Mouse (Mus musculus) lung, embryonic 15.5 days (tissue): ENCODE data around the gene Pxdc1. TPM values are rescaled to one million over a fixed set of nuclear protein-coding genes. Genes with fewer than 3 reads are reported as not detected.

Source experiments
- ATAC-seq: fragments of 200-750 bp; cut with Nextera tagmentation; 2 replicates; pipeline ENCODE4 v1.8.0; 2017; ENCODE audit warnings: moderate number of reproducible peaks, borderline replicate concordance; ENCODE audit not compliant: low FRiP score, low TSS enrichment; ENCODE audit errors: extremely low read depth
- H3K27ac ChIP-seq: fragments of 300-500 bp; sonication (generic); 2 replicates; pipeline ENCODE4 v1.5.1; 2015; ENCODE audit warnings: moderate library complexity, mild to moderate bottlenecking, inconsistent platforms
- H3K27me3 ChIP-seq: fragments of 300-500 bp; sonication (generic); 2 replicates; pipeline ENCODE4 v1.6.1; 2015; ENCODE audit warnings: inconsistent platforms
- H3K36me3 ChIP-seq: fragments of 300-500 bp; sonication (generic); 2 replicates; pipeline ENCODE4 v1.6.1; 2015; ENCODE audit warnings: inconsistent platforms
- H3K4me1 ChIP-seq: fragments of 300-500 bp; sonication (generic); 2 replicates; pipeline ENCODE4 v1.6.1; 2015; ENCODE audit warnings: inconsistent platforms
- H3K4me2 ChIP-seq: fragments of 300-500 bp; sonication (generic); 2 replicates; pipeline ENCODE4 v1.6.1; 2015; ENCODE audit warnings: inconsistent platforms, mild to moderate bottlenecking, moderate library complexity
- H3K4me3 ChIP-seq: fragments of 300-500 bp; sonication (generic); 2 replicates; pipeline ENCODE4 v1.5.1; 2015; ENCODE audit warnings: mild to moderate bottlenecking, inconsistent platforms
- H3K9ac ChIP-seq: fragments of 300-500 bp; sonication (generic); 2 replicates; pipeline ENCODE4 v1.6.1; 2015; ENCODE audit warnings: inconsistent platforms
- H3K9me3 ChIP-seq: fragments of 300-500 bp; sonication (generic); 2 replicates; pipeline ENCODE4 v1.6.1; 2016; ENCODE audit warnings: inconsistent platforms
- WGBS: fragments of 180-500 bp; shearing (Covaris S2); methylation state at CpG from one replicate; pipeline ENCODE4 v1.1.7; 2015; 5-methylcytosine and 5-hydroxymethylcytosine counted together
- polyA plus RNA-seq: library from polyadenylated mRNA; unstranded; fragments of >200 nt; fragmentation: Nextera tagmentation; extraction: Ambion mirVana; gene quantifications from 2 replicates; pipeline ENCODE4 v1.2.1, GENCODE M21; 2015

Pxdc1 gene
- polyA plus RNA-seq, 1 experiment from 2014 or later, result 7.3 TPM

DNA sequence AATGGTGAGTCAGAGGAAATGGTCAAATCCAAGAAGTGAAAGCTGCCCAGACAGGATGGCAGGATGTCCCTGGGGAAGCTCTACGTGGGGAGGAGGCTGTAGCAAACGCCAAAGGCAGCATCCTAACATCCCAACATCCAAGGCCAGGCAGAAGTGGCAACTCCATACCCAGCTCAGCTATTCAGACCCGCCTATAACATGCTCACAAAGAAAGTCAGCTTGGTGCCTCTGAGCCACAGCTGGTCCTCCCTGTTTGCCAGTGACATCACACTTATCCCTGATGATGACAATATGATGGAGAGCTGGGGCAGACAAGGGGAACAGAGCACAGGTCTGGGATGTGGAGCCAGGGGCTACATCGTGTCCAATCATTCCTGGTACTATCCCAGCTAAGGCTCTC lies 5.5 kb downstream of the Pxdc1 start:
- no peak overlapping the region for H3K27ac ChIP-seq
- H3K4me1 ChIP-seq, result peaks cover 27% of the 10 kb centered on the region
- no peak overlapping the region for H3K4me2 ChIP-seq
- 68% methylated on average over 4 of the region's 4 CpGs for WGBS
- no peak overlapping the region for H3K9ac ChIP-seq
- no peaks in the 10 kb centered on the region for H3K36me3 ChIP-seq
- no peak overlapping the region for H3K4me3 ChIP-seq
- ATAC-seq, result no peak
- peaks cover 33% of the 10 kb centered on the region for H3K27me3 ChIP-seq
- no peaks in the 10 kb centered on the region for H3K9me3 ChIP-seq

DNA sequence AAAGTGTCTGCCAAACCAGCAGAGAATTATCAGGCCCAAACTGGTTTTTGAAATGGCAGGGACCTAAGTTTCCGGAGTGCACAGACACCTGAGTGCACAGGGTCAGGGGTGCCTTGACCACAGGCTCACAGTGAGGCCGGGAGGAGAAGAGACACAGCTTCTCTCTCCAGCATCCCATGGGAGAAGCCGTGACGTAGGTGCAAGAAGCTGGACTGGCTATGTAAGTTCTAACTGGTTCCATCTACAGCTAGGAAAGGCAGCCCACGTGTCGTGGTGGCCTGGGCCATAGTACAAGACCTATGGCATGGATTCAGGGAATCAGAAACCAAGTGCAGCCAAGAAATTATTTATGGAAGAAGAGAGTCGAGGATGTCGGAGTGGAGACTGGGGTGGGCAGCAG lies 6.1 kb downstream of the Pxdc1 start:
- Histone ChIP-seq H3K4me2 (no peak overlapping the region), H3K9ac (no peak overlapping the region), H3K36me3 (no peaks in the 10 kb centered on the region), H3K27me3 (peaks cover 33% of the 10 kb centered on the region), H3K27ac (no peak overlapping the region), H3K9me3 (no peaks in the 10 kb centered on the region), H3K4me1 (peaks cover 25% of the 10 kb centered on the region), H3K4me3 (no peak overlapping the region)
- 74% methylated on average over 8 of the region's 8 CpGs for WGBS
- ATAC-seq, result no peak

DNA sequence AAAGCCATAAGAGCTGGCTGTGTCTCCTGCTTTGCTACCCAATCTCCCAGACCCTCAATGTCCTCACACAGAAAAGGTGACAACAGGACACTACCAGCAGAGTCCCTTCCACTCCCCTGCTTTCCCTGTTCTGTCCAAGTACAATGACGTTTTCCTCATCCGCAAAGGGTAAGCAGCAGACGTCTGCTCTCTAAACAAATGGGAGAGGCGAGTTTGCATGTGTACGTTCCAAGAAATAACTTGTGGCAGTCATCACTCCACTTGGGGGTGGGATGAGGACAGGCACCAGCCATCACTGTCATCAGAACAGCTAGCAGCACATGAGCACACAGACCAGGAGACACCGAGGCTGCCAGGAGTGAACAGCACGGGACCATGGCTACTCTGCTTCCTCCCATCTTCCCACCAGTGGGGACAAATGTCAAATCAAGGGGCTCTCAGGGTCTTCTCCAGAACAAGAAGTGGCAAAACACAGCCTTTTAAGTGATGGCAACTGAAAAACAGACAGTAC lies 7.0 kb downstream of the Pxdc1 start:
- Histone ChIP-seq H3K4me3 (no peak overlapping the region), H3K9ac (no peak overlapping the region), H3K27me3 (peaks cover 33% of the 10 kb centered on the region), H3K4me2 (no peak overlapping the region), H3K4me1 (peaks cover 16% of the 10 kb centered on the region), H3K27ac (no peak overlapping the region), H3K36me3 (no peaks in the 10 kb centered on the region), H3K9me3 (no peaks in the 10 kb centered on the region)
- ATAC-seq, result peak; percentile 33; the same call in 1 of the 2 replicates
- 42% methylated on average over 7 of the region's 7 CpGs for WGBS

DNA sequence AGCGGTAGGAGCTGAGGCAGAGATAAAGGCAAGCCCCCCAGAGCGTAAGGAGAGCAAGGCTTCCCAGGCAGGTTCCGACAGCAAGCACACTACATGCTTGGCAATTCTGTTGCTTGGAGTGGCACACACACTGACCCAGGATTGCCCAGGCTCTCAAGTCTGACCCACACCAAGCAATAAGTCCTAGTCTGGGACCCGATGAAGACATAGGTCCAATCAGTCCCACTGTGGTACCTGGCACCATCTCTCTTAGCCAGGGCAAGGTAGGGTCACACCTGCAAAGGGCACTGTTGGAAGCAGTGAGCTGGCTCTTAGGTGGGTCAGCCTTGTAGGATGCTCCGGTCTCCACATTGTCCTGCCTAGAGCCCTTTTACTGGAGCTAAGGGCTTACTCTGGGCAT lies 7.8 kb downstream of the Pxdc1 start:
- Histone ChIP-seq H3K27ac (no peak overlapping the region), H3K4me2 (no peak overlapping the region), H3K36me3 (no peaks in the 10 kb centered on the region), H3K4me3 (no peak overlapping the region), H3K4me1 (peaks cover 8% of the 10 kb centered on the region), H3K9ac (no peak overlapping the region), H3K27me3 (peaks cover 26% of the 10 kb centered on the region), H3K9me3 (no peaks in the 10 kb centered on the region)
- WGBS, result 95% methylated on average over 5 of the region's 5 CpGs
- ATAC-seq, result no peak

DNA sequence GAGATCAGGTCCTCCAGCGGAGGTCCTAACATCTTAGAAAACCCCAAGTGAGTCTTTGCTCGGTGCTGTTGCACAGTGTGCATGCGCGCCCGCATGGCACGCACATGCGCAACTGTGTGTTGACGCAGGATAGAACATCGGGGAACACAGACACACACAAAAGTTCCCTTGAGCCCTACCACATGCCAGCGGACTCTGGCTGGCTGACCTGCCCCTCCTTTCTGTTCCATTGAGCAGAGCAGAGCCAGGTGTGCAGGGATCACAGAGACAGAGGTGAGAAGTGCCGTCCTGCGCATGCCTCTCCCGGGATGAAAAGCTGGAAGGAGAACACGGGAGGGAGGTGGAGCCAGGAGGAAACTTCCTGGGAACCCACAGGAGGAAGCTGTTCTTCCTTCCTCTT lies 8.9 kb downstream of the Pxdc1 start:
- Histone ChIP-seq H3K36me3 (no peaks in the 10 kb centered on the region), H3K4me1 (peaks cover 5% of the 10 kb centered on the region; the same call in 1 of the 2 replicates), H3K9ac (no peak overlapping the region), H3K4me3 (no peak overlapping the region), H3K9me3 (no peaks in the 10 kb centered on the region), H3K4me2 (no peak overlapping the region), H3K27ac (no peak overlapping the region), H3K27me3 (peaks cover 17% of the 10 kb centered on the region)
- no peak for ATAC-seq
- 72% methylated on average over 14 of the region's 14 CpGs for WGBS

DNA sequence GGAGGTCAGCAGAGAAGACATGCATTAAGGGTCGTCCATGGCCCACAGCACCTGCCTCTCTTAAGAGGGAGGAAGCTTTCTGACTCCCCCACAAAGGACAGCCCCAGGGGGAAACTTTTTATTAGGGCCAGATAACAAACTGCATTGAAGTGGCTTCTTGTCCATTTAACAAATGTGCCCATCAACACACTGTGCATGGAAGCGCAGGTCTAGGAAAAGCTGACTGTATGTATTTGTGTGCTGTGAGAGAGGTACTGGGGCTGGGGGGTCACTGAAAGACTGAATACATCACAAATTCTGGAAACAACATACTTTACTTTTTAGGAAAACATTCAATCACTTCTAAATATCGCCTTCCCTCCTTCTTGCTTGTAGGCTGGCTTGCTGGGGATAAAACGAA lies 9.4 kb downstream of the Pxdc1 start:
- Histone ChIP-seq H3K27ac (no peak overlapping the region), H3K9me3 (no peaks in the 10 kb centered on the region), H3K4me1 (peaks cover 5% of the 10 kb centered on the region; the same call in 1 of the 2 replicates), H3K9ac (no peak overlapping the region), H3K36me3 (no peaks in the 10 kb centered on the region), H3K4me2 (no peak overlapping the region), H3K27me3 (peaks cover 12% of the 10 kb centered on the region), H3K4me3 (no peak overlapping the region)
- no peak for ATAC-seq
- WGBS, result 76% methylated on average over 4 of the region's 4 CpGs

DNA sequence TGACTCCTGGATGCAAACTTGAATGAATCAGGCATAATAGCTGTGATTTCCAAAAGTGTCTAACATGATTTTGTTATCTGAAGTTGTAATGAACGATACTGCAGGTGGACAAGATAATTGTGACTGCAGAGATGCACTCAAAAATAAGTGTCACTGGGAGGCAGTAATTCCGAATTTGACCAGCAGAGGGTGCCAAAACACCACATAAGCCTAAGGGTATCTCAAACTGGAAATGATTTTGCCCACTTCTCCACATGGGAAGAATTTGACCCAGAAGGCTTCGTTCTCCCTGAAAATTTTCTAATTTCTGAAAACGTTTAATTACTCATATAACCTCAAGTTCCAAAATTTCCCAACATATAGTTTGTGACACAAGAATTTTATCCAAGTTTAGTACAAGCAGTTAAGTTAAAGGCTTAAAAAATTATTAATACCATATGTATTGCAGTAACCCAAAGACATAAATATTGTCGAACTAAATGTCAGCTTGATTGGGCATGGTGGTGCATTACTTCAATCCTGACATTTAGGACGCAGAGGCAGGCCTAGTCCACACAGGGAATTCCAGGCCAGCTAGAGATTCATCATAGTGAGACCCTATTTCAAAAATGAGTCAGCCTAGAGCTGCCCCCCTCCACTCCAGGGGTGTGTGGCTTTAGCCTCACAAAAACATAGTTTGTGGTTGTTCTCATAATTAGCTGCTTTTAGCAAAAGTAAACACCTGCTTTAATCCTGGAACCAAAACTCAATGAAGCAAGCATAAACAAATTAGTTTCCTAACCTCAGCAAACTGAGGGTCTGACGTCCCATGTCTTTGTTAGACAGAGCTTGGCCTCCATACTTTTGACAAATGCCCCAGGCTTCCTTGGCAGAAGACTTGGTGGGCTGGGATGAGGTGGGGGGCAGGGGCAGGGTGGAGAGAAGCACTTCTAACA lies 10.1 kb downstream of the Pxdc1 start:
- 30% methylated on average over 7 of the region's 7 CpGs for WGBS
- 0 out of 2 replicates have a peak, but pooled peaks cover 7% of the 10 kb centered on the region for H3K27me3 ChIP-seq
- H3K9ac ChIP-seq, result no peak overlapping the region
- no peak overlapping the region for H3K27ac ChIP-seq
- H3K4me1 ChIP-seq, result peaks cover 5% of the 10 kb centered on the region; the same call in 1 of the 2 replicates
- no peak overlapping the region for H3K4me3 ChIP-seq
- no peaks in the 10 kb centered on the region for H3K9me3 ChIP-seq
- no peak overlapping the region for H3K4me2 ChIP-seq
- ATAC-seq, result no peak
- H3K36me3 ChIP-seq, result no peaks in the 10 kb centered on the region

DNA sequence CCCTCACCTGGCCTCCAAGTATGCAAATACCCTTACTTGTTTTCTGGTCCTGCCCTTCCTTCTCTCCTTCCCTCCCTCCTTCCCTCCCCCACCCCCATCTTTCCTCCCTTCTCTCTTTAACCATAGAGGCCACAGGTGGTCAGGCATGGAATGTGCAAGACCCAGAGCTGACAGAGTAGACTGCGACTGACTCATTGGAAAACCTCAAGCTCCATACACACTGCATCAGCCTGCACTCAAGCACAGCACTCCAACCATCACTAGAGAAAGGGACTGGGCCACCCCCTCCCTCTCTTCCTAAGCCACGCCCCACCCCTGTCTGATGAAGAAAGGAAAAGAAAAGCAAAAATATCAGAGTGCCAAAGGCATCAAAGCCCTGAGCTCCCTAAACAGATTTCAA lies 12.2 kb downstream of the Pxdc1 start:
- Histone ChIP-seq H3K27me3 (no peaks in the 10 kb centered on the region), H3K9ac (no peak overlapping the region), H3K4me2 (no peak overlapping the region), H3K36me3 (no peaks in the 10 kb centered on the region), H3K4me3 (no peak overlapping the region), H3K27ac (no peak overlapping the region), H3K4me1 (0 out of 2 replicates have a peak, but pooled peaks cover under 1% of the 10 kb centered on the region), H3K9me3 (no peaks in the 10 kb centered on the region)
- ATAC-seq, result no peak
- WGBS, result 34% methylated on average over 2 of the region's 2 CpGs

DNA sequence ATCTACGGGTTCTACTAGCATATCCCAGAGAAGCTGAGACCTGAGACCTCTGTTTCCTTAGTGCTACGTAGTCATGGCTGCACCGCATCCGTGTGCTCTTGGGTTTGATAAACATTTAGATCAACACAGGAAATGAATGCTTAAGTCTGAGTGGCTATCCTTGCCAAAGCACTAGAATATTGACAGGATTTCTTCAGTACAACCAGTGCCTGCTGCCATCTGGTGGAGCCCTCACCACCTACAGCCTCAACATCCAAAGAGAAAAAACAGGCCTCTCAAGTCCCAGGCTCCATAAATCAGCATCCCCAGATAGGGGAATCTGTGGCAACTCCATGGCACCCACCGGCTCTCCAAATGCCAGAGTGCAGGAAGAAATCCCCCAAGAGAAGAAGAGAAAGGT lies 17.3 kb downstream of the Pxdc1 start:
- no peak overlapping the region for H3K9ac ChIP-seq
- no peak overlapping the region for H3K27ac ChIP-seq
- no peaks in the 10 kb centered on the region for H3K36me3 ChIP-seq
- H3K27me3 ChIP-seq, result no peaks in the 10 kb centered on the region
- no peak overlapping the region for H3K4me3 ChIP-seq
- H3K4me2 ChIP-seq, result no peak overlapping the region
- peak; percentile 70; the same call in 1 of the 2 replicates for ATAC-seq
- H3K9me3 ChIP-seq, result no peaks in the 10 kb centered on the region
- WGBS, result 21% methylated on average over 5 of the region's 5 CpGs
- H3K4me1 ChIP-seq, result peaks cover 4% of the 10 kb centered on the region; the same call in 1 of the 2 replicates

DNA sequence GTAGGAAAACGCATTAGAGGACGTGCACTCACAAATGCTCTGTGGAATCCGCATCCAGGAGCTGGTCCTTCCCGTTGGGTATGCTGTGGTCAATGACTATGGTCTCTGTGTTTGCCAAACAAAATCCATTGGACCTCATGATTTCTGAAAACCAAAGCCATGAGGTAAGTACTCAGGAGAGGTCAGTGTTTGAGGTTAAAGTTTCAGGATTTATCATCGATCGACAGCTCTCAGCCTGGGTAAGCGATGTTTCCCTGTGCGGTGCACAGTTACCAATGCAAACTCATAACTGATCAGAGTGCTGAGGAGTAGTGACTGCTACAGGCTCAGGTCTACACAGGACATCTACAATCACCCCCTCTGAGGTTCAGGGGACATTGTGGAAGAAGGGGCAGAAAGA lies 23.0 kb downstream of the Pxdc1 start:
- WGBS, result 91% methylated on average over 8 of the region's 8 CpGs
- no peak for ATAC-seq

DNA sequence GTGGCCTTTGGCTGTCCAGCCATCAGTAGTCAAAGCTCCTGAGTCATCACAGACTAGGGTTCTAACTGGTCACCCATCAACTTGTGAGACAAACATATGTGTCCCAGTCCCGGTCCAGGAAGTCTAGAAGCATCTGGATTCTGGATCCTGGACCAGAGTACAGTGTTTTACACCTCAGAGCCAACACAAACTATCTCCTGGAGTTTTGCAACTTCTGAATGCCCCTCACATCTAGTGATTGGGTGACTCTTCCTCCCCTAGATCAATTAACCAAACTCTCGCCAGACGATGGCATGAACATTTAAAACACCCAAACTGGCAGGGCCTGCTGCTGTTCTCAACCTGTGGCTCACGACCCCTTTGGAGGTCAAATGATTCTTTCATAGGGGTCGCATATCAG lies 23.5 kb downstream of the Pxdc1 start:
- WGBS, result 94% methylated on average over 5 of the region's 5 CpGs
- Histone ChIP-seq H3K4me1 (no peaks in the 10 kb centered on the region), H3K36me3 (no peaks in the 10 kb centered on the region), H3K27me3 (no peaks in the 10 kb centered on the region), H3K4me3 (no peak overlapping the region), H3K9ac (no peak overlapping the region), H3K27ac (no peak overlapping the region), H3K4me2 (no peak overlapping the region), H3K9me3 (no peaks in the 10 kb centered on the region)
- ATAC-seq, result no peak

More for the DNA sequence above, 23.0 kb downstream of the Pxdc1 start:
- Histone ChIP-seq H3K4me3 (no peak overlapping the region), H3K4me2 (no peak overlapping the region), H3K4me1 (no peaks in the 10 kb centered on the region), H3K9me3 (no peaks in the 10 kb centered on the region), H3K27ac (no peak overlapping the region), H3K36me3 (no peaks in the 10 kb centered on the region), H3K27me3 (no peaks in the 10 kb centered on the region), H3K9ac (no peak overlapping the region)

DNA sequence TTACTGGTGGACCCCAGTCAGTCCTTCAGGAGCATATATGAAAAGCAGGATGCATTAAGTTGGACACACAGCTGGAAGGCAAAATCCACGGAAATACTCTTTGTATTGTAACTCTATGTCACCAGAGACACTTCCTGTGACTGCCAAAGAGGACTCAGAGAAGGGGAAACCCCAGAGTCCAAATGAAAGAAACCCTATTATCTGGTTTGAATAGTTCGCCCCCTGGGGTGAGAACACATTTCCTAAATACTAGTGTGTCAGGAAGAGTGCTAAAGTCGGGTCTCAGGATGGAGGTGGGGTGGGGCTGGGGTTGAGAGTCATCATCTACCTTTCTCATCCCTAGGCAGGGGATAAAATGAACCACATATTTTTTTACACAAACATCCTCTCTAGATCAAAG lies 25.8 kb downstream of the Pxdc1 start:
- H3K27ac ChIP-seq, result no peak overlapping the region
- H3K36me3 ChIP-seq, result no peaks in the 10 kb centered on the region
- no peak for ATAC-seq
- no peaks in the 10 kb centered on the region for H3K4me1 ChIP-seq
- H3K27me3 ChIP-seq, result no peaks in the 10 kb centered on the region
- 52% methylated on average over 3 of the region's 3 CpGs for WGBS
- H3K4me3 ChIP-seq, result no peak overlapping the region
- H3K9me3 ChIP-seq, result no peaks in the 10 kb centered on the region
- no peak overlapping the region for H3K4me2 ChIP-seq
- no peak overlapping the region for H3K9ac ChIP-seq
